Mouse (Mus musculus): ENCODE measurements around the gene Stxbp6.

GRCm38 (mm10) chr12:44993391-44993790, 81.1 kb downstream of the Stxbp6 start:
- TF ChIP-seq CTCF (conservative IDR thresholded peaks at IDR 0.05 in 1 of 2, IDR thresholded peaks at IDR 0.05 in 1 of 2; ENCODE audit: low read depth in 2 of 2, low read length in 2 of 2), result no peak
- TF ChIP-seq CHD1 (IDR thresholded peaks at IDR 0.05; ENCODE audit: low read depth, low read length), result no peak
- TF ChIP-seq ZNF384 (IDR thresholded peaks at IDR 0.05; ENCODE audit: low read depth, low read length), result no peak
- no peak for TF ChIP-seq MAZ (IDR thresholded peaks at IDR 0.05; ENCODE audit: low read depth, low read length)

Measured in CH12.LX (cell line).